Mouse (Mus musculus) left cerebral cortex, postnatal 25 days (tissue): ENCODE measurements at regions not wholly inside any gene's neighbourhood (a gene's known extent, or its start where the extent isn't known, plus 50 kb on each side); places are given as distances from the start of the nearest gene placed in this dataset.

Experiments used
- DNase-seq, 2 experiments: peaks; one replicate each; pipeline ENCODE4 v3.0.0; 2022; ENCODE audit warnings: low spot score in 2 of 2, mixed read lengths in 1 of 2
- intact Hi-C: fragments of 180-260 bp; cut with DNase I; formaldehyde crosslinking; loops from one replicate; pipeline ENCODE4 v1.15.1; 2025
- microRNA-seq, 2 experiments: library from miRNA; unstranded; fragments of <30 nt; microRNA quantifications; one replicate each; pipeline ENCODE4 v1.2.0; 2022

- intact Hi-C loops, result no loop called here
- no peak for DNase-seq
Observed at GRCm38 (mm10) chr13:69417855-69418478, 115.6 kb upstream of the Nsun2 start.

- intact Hi-C loops, result no loop called here
- DNase-seq, result no peak
Observed at GRCm38 (mm10) chr13:69420166-69420565, 113.4 kb upstream of the Nsun2 start.

- intact Hi-C loops, result no loop called here
- no peak for DNase-seq
Observed at GRCm38 (mm10) chr13:69421966-69422365, 111.6 kb upstream of the Nsun2 start.

GRCm38 (mm10) chr13:69426117-69426516 is 107.4 kb upstream of the Nsun2 start:
- intact Hi-C loops, result no loop called here
- DNase-seq, result no peak

GRCm38 (mm10) chr13:69429596-69429995 is 104.0 kb upstream of the Nsun2 start:
- no peak for DNase-seq
- intact Hi-C loops, result no loop called here

- DNase-seq, result no peak
- intact Hi-C loops, result no loop called here
Observed at GRCm38 (mm10) chr13:69433461-69434323, 99.9 kb upstream of the Nsun2 start.

GRCm38 (mm10) chr13:69439486-69439885 is 94.1 kb upstream of the Nsun2 start:
- intact Hi-C loops, result no loop called here
- DNase-seq, result no peak

GRCm38 (mm10) chr13:69441798-69442197 is 91.7 kb upstream of the Nsun2 start:
- intact Hi-C loops, result no loop called here
- DNase-seq, result no peak

- intact Hi-C loops, result no loop called here
- DNase-seq, result no peak
Observed at GRCm38 (mm10) chr13:69445611-69446010, 87.9 kb upstream of the Nsun2 start.

Small RNA genes in the stretch of these regions (microRNA-seq; reads per million reads assigned to microRNA genes)
- 0 reads per million in 2 experiments for gene Gm44375
